Mouse (Mus musculus) stomach, embryonic 16.5 days (tissue): ENCODE measurements around the gene Cox4i1. TPM values are rescaled to one million over a fixed set of nuclear protein-coding genes. Genes with fewer than 3 reads are reported as not detected.
A peak's percentile ranks its signal among the peaks of the same experiment; 100 is the strongest.

ENCODE experiments used
- ATAC-seq: fragments of 200-750 bp; cut with Nextera tagmentation; 2 replicates; pipeline ENCODE4 v1.8.0; 2017; ENCODE audit warnings: moderate number of reproducible peaks, moderate TSS enrichment; ENCODE audit not compliant: insufficient read depth, low FRiP score
- H3K27ac ChIP-seq: fragments of 300-500 bp; sonication (generic); 2 replicates; pipeline ENCODE4 v1.5.1; 2014; ENCODE audit warnings: low read length
- H3K27me3 ChIP-seq: fragments of 300-500 bp; sonication (generic); 2 replicates; pipeline ENCODE4 v1.6.1; 2014; ENCODE audit warnings: low read length, control low read depth, mixed read lengths; ENCODE audit not compliant: control insufficient read depth, insufficient read depth
- H3K36me3 ChIP-seq: fragments of 300-500 bp; sonication (generic); 2 replicates; pipeline ENCODE4 v1.6.1; 2014; ENCODE audit warnings: low read length; ENCODE audit not compliant: control insufficient read depth, insufficient read depth
- H3K4me1 ChIP-seq: fragments of 300-500 bp; sonication (generic); 2 replicates; pipeline ENCODE4 v1.6.1; 2014; ENCODE audit warnings: low read length, control low read depth, mixed read lengths; ENCODE audit not compliant: control insufficient read depth, insufficient read depth
- H3K4me2 ChIP-seq: fragments of 300-500 bp; sonication (generic); 2 replicates; pipeline ENCODE4 v1.6.1; 2014; ENCODE audit warnings: low read depth, low read length, mixed read lengths
- H3K4me3 ChIP-seq: fragments of 300-500 bp; sonication (generic); replicated peaks from 2 replicates; pipeline ENCODE4 v1.5.1; 2014; ENCODE audit warnings: mild to moderate bottlenecking, low read length
- H3K9ac ChIP-seq: fragments of 300-500 bp; sonication (generic); 2 replicates; pipeline ENCODE4 v1.6.1; 2014; ENCODE audit warnings: low read length
- H3K9me3 ChIP-seq: fragments of 300-500 bp; sonication (generic); replicated peaks from 2 replicates; pipeline ENCODE4 v1.6.1; 2016; ENCODE audit warnings: low read length, control low read depth; ENCODE audit not compliant: control insufficient read depth
- WGBS: fragments of 180-500 bp; shearing (Covaris S2); extraction: QIAGEN DNeasy Blood & Tissue Kit; methylation state at CpG from one replicate; pipeline ENCODE4 v1.1.7; 2014; 5-methylcytosine and 5-hydroxymethylcytosine counted together
- polyA plus RNA-seq: library from polyadenylated mRNA; unstranded; fragments of >200 nt; fragmentation: Nextera tagmentation; extraction: Ambion mirVana; gene quantifications from 2 replicates; pipeline ENCODE4 v1.2.1, GENCODE M21; 2015

Gene Cox4i1
- polyA plus RNA-seq: 1,110 and 1,163 TPM in 2 replicates

DNA sequence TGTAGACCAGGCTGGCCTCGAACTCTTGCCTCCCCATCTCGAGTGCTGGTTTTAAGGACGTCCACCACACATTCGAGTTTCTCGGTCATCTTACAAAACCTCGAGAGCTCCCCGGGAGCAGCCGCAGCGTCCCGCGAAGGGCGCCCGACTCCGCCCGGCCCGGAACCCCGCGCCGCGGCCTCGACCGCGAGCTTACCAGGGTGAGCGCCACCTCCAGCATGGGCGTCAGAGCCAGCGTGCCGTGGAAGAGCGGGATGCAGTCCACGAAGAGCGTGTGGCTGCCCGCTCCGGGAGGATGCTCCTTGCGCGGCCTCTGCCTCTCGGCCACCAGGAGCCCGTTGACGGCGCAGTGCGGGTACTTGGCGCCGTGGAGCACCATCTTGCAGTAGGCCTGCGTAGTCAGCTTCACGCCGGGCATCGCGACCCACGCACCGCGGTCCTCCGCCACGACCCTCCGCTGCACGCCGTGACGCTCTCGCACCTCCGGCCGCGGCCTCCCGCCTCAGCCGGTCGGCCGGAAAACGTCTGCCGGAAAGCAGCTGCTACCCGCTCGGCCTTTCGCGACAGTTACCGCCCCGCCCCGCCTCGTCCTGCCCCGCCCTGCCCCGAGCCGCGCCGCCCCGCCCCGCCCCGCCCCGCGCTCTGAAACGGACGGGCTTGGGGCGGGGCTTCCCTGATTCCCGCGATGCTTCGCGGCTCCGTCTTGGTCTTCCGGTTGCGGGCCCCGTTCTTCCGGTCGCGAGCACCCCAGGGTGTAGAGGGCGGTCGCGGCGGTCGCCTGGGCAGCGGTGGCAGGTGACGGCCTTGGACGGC is at the start of gene Cox4i1, which contains the start of gene Gm27021:
Cox4i1 (plus strand) TSS at position 662 of the 813 bp plus-strand sequence.
Gm27021 (minus strand) TSS at position 519 of the 813 bp plus-strand sequence.
- Histone ChIP-seq H3K4me3 (peak within 1 kb of the TSS; percentile 96), H3K36me3 (0 out of 2 replicates have a peak, but pooled peaks cover 4% of the 10 kb centered on the region), H3K4me2 (peak within 1 kb of the TSS; percentile 92), H3K9ac (peak within 1 kb of the TSS; percentile 97), H3K27me3 (no peaks in the 10 kb centered on the region), H3K27ac (peak within 1 kb of the TSS; percentile 90), H3K4me1 (peaks cover 26% of the 10 kb centered on the region), H3K9me3 (no peaks in the 10 kb centered on the region)
- peak; percentile 96 for ATAC-seq
- WGBS: under 1% methylated on average over 105 of the region's 105 CpGs

DNA sequence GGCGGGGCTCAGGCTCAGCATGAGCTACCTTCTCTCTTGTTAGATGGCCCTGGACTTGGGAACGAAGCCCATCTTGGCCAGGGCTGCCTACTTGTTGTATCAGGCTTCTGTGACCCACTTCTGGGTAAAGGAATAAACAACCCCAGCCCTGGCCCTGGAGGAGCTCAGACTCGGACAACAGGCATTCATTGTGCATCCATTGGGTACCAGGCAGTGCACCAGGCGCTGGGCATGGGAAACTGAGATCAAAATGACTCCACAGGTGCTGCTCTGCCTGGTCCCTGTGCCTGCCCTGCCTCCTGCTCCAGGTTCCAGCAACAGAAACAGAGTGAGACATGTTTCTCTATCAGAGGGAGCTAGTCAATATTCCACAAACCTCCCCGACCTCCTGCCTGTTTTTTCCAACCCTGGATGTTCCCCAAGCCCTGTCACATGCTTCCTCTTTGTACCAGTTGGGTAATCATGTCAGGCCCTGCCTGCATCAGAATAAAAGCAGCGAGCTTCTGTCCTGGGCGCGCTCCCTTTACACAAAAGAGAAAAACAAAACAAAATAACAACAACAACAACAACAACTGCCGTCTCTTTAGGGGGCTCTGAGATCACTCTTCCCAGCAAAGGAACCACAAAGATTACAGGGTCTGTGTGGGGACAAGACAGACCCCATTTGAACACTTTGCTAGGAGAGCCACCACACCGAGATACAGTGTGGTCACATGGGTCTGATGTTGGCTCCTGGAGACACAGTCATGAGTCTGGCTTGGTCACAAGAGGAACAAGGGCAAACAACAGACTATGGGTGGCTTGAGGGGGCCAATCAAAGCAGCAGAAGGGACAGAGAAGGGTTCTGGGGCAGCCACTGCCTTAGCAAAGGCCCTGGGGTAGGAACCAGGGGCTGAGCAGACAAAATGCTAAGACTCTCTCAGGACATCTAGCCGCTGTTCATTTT is 48.5 kb upstream of the Cox4i1 start:
- 74% methylated on average over 11 of the region's 11 CpGs for WGBS
- no peaks in the 10 kb centered on the region for H3K36me3 ChIP-seq

DNA sequence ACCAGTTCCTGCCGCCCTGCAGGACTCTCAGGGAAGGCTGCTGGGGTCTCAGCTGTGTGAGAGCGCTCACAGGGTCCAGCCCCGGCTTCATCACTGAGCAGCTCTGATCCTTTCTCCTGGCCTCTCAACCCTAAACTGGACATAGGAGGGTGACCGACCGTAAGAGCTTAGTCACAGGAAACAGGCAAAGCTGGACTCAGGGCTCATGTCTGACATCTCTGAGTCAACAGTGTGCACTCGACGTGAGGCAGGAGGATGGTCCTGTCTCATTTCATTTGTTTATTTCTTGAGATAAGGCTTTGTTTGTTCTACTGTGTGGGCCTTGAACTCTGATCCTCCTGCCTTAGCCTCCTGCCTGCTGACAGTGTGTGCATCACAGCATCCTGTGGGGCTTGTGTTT is 47.6 kb upstream of the Cox4i1 start:
- Histone ChIP-seq H3K9ac (no peak overlapping the region), H3K27ac (no peak overlapping the region), H3K9me3 (no peaks in the 10 kb centered on the region), H3K36me3 (no peaks in the 10 kb centered on the region), H3K4me2 (no peak overlapping the region), H3K4me3 (no peak overlapping the region), H3K4me1 (0 out of 2 replicates have a peak, but pooled peaks cover 4% of the 10 kb centered on the region), H3K27me3 (no peaks in the 10 kb centered on the region)
- WGBS: 36% methylated on average over 7 of the region's 7 CpGs
- ATAC-seq: no peak

More for the DNA sequence above, 48.5 kb upstream of the Cox4i1 start:
- no peak overlapping the region for H3K4me3 ChIP-seq
- H3K27ac ChIP-seq: no peak overlapping the region
- 0 out of 2 replicates have a peak, but pooled peaks cover 4% of the 10 kb centered on the region for H3K4me1 ChIP-seq
- H3K9me3 ChIP-seq: no peaks in the 10 kb centered on the region
- no peak for ATAC-seq
- H3K27me3 ChIP-seq: no peaks in the 10 kb centered on the region
- no peak overlapping the region for H3K4me2 ChIP-seq
- no peak overlapping the region for H3K9ac ChIP-seq

DNA sequence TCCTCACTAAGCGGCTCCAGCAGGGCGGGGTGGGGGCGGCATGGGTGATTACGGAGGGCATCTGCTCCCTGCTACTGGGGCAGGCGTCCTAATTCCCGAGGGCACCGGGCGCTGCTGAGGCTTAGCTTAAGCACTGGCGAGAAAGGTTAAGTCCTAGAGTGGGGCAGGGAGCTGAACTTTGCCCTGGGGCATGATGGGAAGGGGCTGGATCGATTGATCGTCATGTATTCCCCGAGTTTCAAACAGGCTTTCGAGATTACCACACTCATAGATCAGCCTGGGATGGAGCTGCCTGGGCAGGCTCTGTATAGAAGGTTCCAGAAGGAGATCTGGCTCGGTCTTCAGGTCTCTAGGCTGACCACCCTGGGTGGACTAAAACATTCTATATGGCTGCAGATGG is 45.9 kb upstream of the Cox4i1 start:
- Histone ChIP-seq H3K27ac (no peak overlapping the region), H3K9ac (no peak overlapping the region), H3K9me3 (no peaks in the 10 kb centered on the region), H3K27me3 (no peaks in the 10 kb centered on the region), H3K4me1 (0 out of 2 replicates have a peak, but pooled peaks cover 4% of the 10 kb centered on the region), H3K4me3 (no peak overlapping the region), H3K4me2 (no peak overlapping the region), H3K36me3 (no peaks in the 10 kb centered on the region)
- ATAC-seq: no peak
- WGBS: 68% methylated on average over 14 of the region's 14 CpGs

DNA sequence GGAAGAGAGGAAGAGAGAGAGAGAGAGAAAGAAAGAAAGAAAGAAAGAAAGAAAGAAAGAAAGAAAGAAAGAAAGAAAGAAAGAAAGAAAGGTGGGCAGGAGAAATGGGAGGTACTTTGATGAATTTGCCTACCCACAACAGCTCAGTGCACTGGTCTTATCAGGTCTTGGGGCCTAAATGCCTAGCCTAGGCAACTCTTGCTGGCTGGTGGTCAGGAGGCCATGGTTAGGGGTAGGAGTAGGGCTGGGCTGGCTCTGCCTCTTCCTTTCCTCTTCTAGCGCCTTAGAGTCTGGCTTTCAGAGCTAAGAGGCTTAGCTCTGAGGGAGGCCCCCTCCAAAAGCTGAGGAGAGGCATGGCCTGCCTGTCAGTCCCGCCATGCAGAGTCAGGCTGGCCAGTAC is 44.4 kb upstream of the Cox4i1 start:
- ATAC-seq: no peak
- Histone ChIP-seq H3K4me2 (no peak overlapping the region), H3K9ac (no peak overlapping the region), H3K27me3 (no peaks in the 10 kb centered on the region), H3K36me3 (no peaks in the 10 kb centered on the region), H3K27ac (no peak overlapping the region), H3K4me1 (0 out of 2 replicates have a peak, but pooled peaks cover 4% of the 10 kb centered on the region), H3K9me3 (no peaks in the 10 kb centered on the region), H3K4me3 (no peak overlapping the region)
- WGBS: 41% methylated on average over 2 of the region's 2 CpGs

DNA sequence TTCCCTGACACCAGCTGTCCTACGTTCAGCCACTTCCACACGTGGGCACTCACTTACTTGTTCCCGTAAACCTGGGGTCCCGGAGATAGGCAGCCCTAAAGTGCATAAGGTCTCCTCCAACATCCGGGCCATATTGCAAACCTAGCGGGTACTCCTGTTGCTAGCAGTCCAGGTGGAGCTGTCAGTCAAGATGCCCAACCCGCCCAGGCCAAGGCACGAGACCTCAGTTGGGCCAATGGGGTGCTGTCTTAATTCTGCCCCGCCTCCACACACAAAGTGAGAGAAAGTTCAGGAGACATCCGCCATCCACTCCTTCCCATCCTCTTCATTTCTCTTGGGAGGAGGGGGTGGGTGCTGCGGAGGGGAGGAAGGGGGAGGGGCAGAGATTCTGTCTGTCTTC is 41.6 kb upstream of the Cox4i1 start:
- no peaks in the 10 kb centered on the region for H3K27me3 ChIP-seq
- whole genome bisulfite sequencing: 62% methylated on average over 11 of the region's 11 CpGs
- no peaks in the 10 kb centered on the region for H3K4me1 ChIP-seq
- H3K9me3 ChIP-seq: no peaks in the 10 kb centered on the region
- no peaks in the 10 kb centered on the region for H3K36me3 ChIP-seq
- H3K27ac ChIP-seq: no peak overlapping the region
- ATAC-seq: no peak
- no peak overlapping the region for H3K4me3 ChIP-seq
- H3K9ac ChIP-seq: no peak overlapping the region
- H3K4me2 ChIP-seq: no peak overlapping the region

DNA sequence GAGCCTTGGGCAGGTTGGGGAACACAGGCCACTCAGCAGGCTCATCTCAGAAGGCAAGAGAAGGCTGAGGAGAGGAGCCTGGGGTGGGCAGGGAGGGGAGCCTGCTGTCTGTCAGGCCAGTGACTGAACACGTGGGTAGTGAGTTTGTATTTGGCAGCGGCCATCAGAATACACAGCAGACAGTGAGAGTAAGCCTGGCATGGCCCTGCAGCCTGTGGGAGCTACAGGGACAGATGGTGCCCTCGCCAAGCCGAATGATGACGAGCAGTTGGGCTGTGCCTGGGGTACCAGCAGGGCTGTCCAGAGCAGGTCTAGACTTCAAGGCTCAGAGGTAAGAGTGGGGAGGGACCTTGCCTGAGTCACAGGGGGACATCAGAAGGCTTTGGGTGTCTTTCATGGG is 40.7 kb upstream of the Cox4i1 start:
- no peaks in the 10 kb centered on the region for H3K27me3 ChIP-seq
- no peaks in the 10 kb centered on the region for H3K9me3 ChIP-seq
- H3K4me1 ChIP-seq: peaks cover 2% of the 10 kb centered on the region; the same call in 1 of the 2 replicates
- WGBS: 86% methylated on average over 5 of the region's 5 CpGs
- no peak for ATAC-seq
- H3K9ac ChIP-seq: no peak overlapping the region
- no peak overlapping the region for H3K4me2 ChIP-seq
- H3K4me3 ChIP-seq: no peak overlapping the region
- H3K27ac ChIP-seq: no peak overlapping the region
- no peaks in the 10 kb centered on the region for H3K36me3 ChIP-seq

DNA sequence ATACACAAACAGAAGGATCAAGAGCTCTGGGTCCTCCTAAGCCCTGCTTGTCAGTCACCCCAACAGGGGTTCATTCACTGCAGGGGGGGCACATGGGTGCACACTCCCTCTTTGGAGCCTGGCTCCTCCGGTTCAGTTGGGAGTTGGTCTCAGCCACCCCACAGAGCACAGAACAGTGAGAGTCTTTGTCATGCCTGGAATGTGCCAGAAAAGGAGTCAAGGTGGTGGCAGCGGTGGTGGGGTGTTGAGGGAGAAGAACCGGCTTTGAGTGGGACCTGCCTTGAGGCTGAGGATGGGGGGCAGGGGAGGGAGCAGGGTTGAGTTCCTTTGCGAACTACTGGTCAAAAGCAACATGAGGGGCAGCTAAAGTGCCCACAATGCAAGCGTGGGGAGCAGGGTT is 38.0 kb upstream of the Cox4i1 start:
- no peak for ATAC-seq

More for the DNA sequence above, 38.0 kb upstream of the Cox4i1 start:
- WGBS: 48% methylated on average over 5 of the region's 5 CpGs
- no peak overlapping the region for H3K9ac ChIP-seq
- H3K4me1 ChIP-seq: peaks cover 8% of the 10 kb centered on the region
- H3K4me3 ChIP-seq: no peak overlapping the region
- H3K36me3 ChIP-seq: no peaks in the 10 kb centered on the region
- H3K4me2 ChIP-seq: no peak overlapping the region
- no peak overlapping the region for H3K27ac ChIP-seq
- no peaks in the 10 kb centered on the region for H3K9me3 ChIP-seq
- H3K27me3 ChIP-seq: peaks cover 5% of the 10 kb centered on the region; the same call in 1 of the 2 replicates
